Mouse (Mus musculus): ENCODE results near the gene Pbx1.

DNA sequence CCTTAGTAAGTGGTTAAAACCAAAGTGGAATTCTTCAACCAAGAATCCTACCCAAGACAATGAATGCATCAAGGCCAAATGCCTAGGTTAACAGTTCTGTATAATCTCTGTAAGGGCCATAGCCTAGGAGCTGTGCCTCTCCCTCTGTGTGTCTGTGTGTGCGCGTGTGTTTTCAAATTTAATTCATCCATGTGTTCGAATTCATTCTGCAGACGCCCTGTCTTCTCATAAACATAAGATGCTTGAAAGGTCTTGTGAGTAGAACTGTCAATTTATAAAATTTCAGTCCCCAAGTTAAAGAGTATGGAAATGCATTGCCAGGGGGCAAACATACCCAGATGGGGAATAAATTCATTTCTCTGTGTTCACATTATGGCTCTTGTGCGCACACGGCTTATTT is 3.8 kb downstream of the Pbx1 start:
- TF ChIP-seq CTCF (conservative IDR thresholded peaks at IDR 0.05; ENCODE audit: low read length) (no peak), POU5F1 (IDR thresholded peaks at IDR 0.05; ENCODE audit: borderline replicate concordance, low read length) (no peak)
